Mouse (Mus musculus) E14TG2a.4 (cell line): ENCODE measurements around the gene Tbc1d20.

Source experiments
- H3K27me3 ChIP-seq: 2 replicates; pipeline ENCODE4 v1.6.1; 2014; ENCODE audit warnings: low read length, control low read depth; ENCODE audit not compliant: insufficient read depth
- H3K36me3 ChIP-seq: 2 replicates; pipeline ENCODE4 v1.6.1; 2014; ENCODE audit warnings: low read length, control low read depth; ENCODE audit not compliant: insufficient read depth
- H3K4me1 ChIP-seq: replicated peaks from 2 replicates; pipeline ENCODE4 v1.6.1; 2014; ENCODE audit warnings: low read depth, low read length, control low read depth
- H3K4me3 ChIP-seq: replicated peaks from 2 replicates; pipeline ENCODE4 v1.5.1; 2014; ENCODE audit warnings: mild to moderate bottlenecking, low read length
- H3K9me3 ChIP-seq: 2 replicates; pipeline ENCODE4 v1.6.1; 2014; ENCODE audit warnings: low read length, control low read depth
- CTCF ChIP-seq: conservative IDR thresholded peaks from 2 replicates; pipeline ENCODE4 v1.5.1; 2014; ENCODE audit warnings: low read length
- NANOG ChIP-seq: IDR thresholded peaks from 2 replicates; pipeline ENCODE4 v1.6.1; 2014; ENCODE audit warnings: borderline replicate concordance, low read length, mixed read lengths
- POU5F1 ChIP-seq: IDR thresholded peaks from 2 replicates; pipeline ENCODE4 v1.6.1; 2014; ENCODE audit warnings: low read length, borderline replicate concordance

Gene Tbc1d20

DNA sequence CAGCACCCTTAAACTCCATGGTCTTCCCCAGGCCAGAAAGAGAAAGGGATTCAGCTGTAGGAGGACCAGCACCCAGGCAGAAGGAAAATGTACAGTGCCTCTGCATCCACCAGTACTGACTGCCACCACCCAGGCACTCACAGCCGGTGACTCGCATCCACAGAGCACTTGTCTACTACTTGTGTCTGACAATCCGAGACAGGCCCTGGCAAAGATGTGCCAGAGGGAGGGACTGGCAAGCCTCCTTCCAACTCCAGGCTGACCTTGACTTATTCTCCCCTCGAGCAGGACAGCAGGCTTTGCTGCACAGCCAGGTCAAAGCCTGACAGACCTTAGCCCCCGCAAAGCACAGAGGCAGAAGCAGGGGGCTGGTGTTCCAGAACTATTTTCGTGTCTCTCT lies 23.4 kb downstream of the Tbc1d20 start:
- Histone ChIP-seq H3K4me3 (no peak overlapping the region), H3K9me3 (no peaks in the 10 kb centered on the region), H3K27me3 (no peaks in the 10 kb centered on the region), H3K36me3 (peaks cover 99% of the 10 kb centered on the region), H3K4me1 (peaks cover 31% of the 10 kb centered on the region)
- TF ChIP-seq POU5F1 (no peak), CTCF (no peak)

DNA sequence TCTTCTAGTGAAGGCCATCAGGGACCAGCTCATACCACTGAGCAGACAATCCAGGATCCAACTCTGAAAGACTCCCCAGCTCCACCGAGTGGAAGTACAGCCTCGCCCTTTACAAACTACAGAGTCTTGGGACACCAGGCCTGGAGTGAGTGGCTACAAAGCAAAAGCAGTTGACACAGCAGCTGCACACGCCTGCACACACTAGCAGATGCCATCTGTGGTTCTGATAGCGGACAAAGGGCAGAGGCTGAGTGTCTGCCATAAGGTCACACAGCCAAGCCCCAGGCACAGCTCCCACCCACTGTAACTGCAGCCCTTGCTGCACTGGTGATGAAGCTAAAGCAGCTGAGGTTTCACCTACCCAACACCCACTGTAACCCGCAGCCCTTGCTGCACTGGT lies 27.9 kb downstream of the Tbc1d20 start:
- peaks cover 54% of the 10 kb centered on the region for H3K4me1 ChIP-seq
- TF ChIP-seq POU5F1 (no peak), NANOG (no peak), CTCF (no peak)

DNA sequence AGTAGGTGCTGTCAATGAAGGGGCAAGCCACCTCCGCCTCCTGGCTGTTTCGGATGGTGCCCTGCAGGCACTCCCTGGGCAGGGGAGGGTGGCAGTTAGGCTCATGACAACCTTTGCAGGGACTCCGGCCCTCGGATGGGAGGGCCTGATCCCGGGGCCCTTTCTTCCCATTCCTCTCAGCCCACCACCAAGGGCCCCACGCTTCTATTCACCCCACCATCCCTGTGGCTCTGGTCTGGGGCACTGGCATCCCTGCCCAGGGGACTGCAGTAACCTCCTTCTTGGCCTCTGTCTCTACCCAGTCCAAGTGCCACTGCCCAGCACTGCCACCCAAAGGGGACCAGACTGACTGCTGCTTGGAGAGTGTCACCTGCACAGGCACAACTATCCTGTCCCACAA lies 28.6 kb downstream of the Tbc1d20 start:
- peaks cover 60% of the 10 kb centered on the region for H3K4me1 ChIP-seq
- peaks cover 100% of the 10 kb centered on the region for H3K36me3 ChIP-seq
- H3K4me3 ChIP-seq: no peak overlapping the region
- no peaks in the 10 kb centered on the region for H3K9me3 ChIP-seq
- H3K27me3 ChIP-seq: no peaks in the 10 kb centered on the region
- TF ChIP-seq CTCF: no peak
- no peak for TF ChIP-seq NANOG
- no peak for TF ChIP-seq POU5F1

More for the DNA sequence above, 27.9 kb downstream of the Tbc1d20 start:
- no peak overlapping the region for H3K4me3 ChIP-seq
- peaks cover 100% of the 10 kb centered on the region for H3K36me3 ChIP-seq
- no peaks in the 10 kb centered on the region for H3K9me3 ChIP-seq
- no peaks in the 10 kb centered on the region for H3K27me3 ChIP-seq

DNA sequence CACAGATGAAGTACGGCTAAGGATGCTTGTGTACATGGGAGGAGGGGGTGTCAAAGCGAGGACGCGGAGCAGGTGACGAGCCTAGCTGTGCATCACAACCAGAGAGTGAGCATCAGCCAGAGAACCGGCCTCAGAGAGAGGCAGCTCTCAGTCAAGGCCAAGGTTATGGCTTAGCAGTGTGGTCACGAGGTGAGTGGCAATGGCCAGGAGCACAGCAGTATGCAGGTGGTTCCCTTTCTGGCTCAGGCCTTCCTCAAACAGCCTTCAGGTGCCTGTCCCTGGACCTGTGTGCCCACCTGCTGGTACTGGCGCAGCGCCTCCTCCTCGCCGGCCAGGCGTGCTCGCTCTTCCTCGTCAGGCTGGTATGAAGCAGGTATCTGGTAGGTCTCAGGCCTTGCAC lies 30.3 kb downstream of the Tbc1d20 start:
- Histone ChIP-seq H3K36me3 (peaks cover 100% of the 10 kb centered on the region), H3K27me3 (no peaks in the 10 kb centered on the region), H3K4me3 (no peak overlapping the region), H3K9me3 (no peaks in the 10 kb centered on the region), H3K4me1 (peaks cover 70% of the 10 kb centered on the region)
- TF ChIP-seq NANOG (no peak), CTCF (no peak), POU5F1 (no peak)

DNA sequence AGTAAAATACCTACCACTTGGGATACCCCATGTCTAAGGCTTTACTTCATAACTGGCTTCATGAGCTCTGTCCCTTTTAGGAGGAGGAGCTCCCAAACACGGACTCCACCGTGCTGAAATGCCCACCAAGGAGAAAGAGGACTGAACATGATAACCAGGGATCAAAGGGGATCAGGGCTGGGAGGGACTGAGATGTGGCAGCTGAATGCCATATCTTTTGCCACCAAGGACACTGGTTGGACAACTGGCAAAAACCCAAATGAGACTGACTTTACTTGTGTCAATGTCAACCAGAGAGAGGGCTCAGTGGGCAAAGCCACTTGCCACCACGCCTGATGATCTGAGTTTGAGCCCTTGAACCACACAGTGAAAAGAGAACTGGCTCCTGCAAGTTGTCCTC lies 31.2 kb downstream of the Tbc1d20 start:
- Histone ChIP-seq H3K27me3 (no peaks in the 10 kb centered on the region), H3K9me3 (no peaks in the 10 kb centered on the region), H3K36me3 (peaks cover 100% of the 10 kb centered on the region), H3K4me1 (peaks cover 73% of the 10 kb centered on the region), H3K4me3 (no peak overlapping the region)
- TF ChIP-seq CTCF (no peak), NANOG (no peak), POU5F1 (no peak)

DNA sequence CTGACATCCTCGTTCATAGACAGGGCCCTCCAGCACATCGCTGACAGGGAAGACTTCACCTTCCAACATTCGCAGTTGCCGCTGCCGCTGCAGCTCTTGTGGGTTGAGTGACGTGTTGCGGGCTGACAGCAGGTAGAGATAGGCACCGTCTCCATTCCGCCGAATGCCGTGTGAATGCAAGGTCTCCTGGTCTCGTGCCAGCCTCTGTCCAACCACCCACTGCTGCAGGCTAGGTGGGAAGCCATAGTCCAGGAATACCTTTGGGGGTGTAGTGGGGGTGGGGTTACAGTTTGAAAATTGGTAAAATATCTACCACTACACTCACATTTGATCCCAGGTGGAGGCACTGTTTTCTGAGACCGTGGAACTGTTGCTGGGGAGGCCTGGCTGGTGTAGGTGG lies 32.5 kb downstream of the Tbc1d20 start:
- Histone ChIP-seq H3K36me3 (peaks cover 98% of the 10 kb centered on the region), H3K27me3 (no peaks in the 10 kb centered on the region), H3K4me3 (no peak overlapping the region), H3K4me1 (peaks cover 86% of the 10 kb centered on the region), H3K9me3 (no peaks in the 10 kb centered on the region)
- TF ChIP-seq NANOG (no peak), POU5F1 (no peak), CTCF (no peak)

DNA sequence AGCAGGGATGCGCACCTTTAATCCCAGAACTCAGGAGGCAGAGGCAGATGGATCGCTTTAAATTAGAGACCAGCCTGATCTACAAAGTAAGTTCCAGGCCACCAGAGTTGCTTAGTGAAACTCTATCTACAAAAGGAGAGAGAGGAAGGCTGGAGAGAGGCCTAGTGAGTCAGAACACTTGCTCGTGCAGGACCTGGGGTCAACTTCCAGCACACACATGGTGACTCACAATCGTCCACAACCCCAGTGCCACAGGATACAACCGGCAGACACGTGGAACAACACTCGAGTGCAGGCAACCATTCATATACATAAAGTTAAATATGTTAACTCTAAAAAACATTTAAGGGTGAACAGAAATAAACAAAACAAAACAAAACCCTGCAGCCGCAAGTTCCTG lies 33.0 kb downstream of the Tbc1d20 start:
- Histone ChIP-seq H3K4me1 (peaks cover 86% of the 10 kb centered on the region), H3K9me3 (no peaks in the 10 kb centered on the region), H3K4me3 (no peak overlapping the region), H3K36me3 (peaks cover 93% of the 10 kb centered on the region), H3K27me3 (no peaks in the 10 kb centered on the region)
- TF ChIP-seq POU5F1 (no peak), CTCF (no peak), NANOG (no peak)

DNA sequence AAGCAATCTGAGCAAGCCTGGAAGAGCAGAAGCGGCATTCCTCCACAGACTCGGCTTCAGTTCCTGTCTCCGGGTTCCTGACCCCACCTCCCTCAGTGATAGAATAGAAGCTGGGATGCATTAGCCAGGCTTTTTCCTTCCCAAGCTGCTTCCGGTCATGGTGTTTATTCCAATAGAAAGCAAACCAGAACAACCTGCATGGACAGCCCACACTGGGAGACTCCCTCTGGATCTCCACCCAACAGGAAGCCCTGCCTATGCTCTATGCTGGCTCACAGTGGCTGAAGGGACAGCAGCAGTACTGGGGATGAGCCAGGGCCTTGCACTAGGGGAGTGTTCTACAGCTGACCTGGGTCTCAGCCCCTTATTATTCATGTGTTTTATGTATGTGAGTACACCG lies 34.4 kb downstream of the Tbc1d20 start:
- H3K36me3 ChIP-seq: peaks cover 80% of the 10 kb centered on the region
- no peak overlapping the region for H3K4me3 ChIP-seq
- no peaks in the 10 kb centered on the region for H3K27me3 ChIP-seq
- TF ChIP-seq POU5F1 (no peak), NANOG (no peak), CTCF (no peak)
- H3K9me3 ChIP-seq: no peaks in the 10 kb centered on the region
- peaks cover 82% of the 10 kb centered on the region for H3K4me1 ChIP-seq

DNA sequence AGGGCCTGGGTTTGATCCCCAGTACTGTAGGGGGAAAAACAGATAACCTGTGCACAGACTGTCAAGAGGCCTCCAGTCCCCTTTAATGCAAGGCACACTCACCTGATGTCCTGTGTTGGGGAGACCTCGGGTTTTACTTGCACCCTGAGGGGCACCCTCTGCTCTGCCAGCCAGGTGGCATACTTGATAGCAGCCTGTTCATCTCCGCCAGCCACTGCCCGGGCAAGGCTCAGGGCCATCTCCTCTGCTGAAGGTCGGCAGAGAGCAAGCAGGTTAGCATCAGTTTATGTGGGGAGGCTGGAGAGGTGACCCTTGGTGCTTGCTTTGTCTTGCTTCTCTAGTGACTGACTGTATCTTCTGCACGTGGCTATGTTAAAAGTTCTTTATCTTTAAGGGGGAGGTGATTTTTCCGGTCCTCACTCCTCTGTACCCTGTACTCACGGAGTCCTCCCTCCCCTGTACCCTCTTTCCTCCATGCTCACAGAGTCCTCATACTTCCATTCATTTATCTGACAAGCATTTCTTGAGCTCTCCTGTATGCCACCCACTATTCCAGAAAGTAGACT lies 37.3 kb downstream of the Tbc1d20 start:
- Histone ChIP-seq H3K9me3 (no peaks in the 10 kb centered on the region), H3K4me1 (peaks cover 85% of the 10 kb centered on the region), H3K27me3 (no peaks in the 10 kb centered on the region), H3K36me3 (peaks cover 51% of the 10 kb centered on the region), H3K4me3 (peak overlapping the region; percentile 97)
- no peak for TF ChIP-seq POU5F1
- TF ChIP-seq NANOG: no peak
- TF ChIP-seq CTCF: no peak
